Mouse (Mus musculus) hindbrain, embryonic 16.5 days (tissue): ENCODE data around the gene Wipi1. TPM values are rescaled to one million over a fixed set of nuclear protein-coding genes. Genes with fewer than 3 reads are reported as not detected.

ENCODE experiments used
- ATAC-seq: fragments of 200-750 bp; cut with Nextera tagmentation; 2 replicates; pipeline ENCODE4 v1.8.0; 2017; ENCODE audit warnings: moderate TSS enrichment, moderate library complexity
- H3K27ac ChIP-seq: fragments of 300-500 bp; sonication (generic); 2 replicates; pipeline ENCODE4 v1.5.1; 2014; ENCODE audit warnings: low read depth, mild to moderate bottlenecking, control low read depth, low read length, moderate library complexity
- H3K27me3 ChIP-seq: fragments of 300-500 bp; sonication (generic); replicated peaks from 2 replicates; pipeline ENCODE4 v1.6.1; 2014; ENCODE audit warnings: low read length; ENCODE audit not compliant: control insufficient read depth, insufficient read depth
- H3K36me3 ChIP-seq: fragments of 300-500 bp; sonication (generic); 2 replicates; pipeline ENCODE4 v1.6.1; 2014; ENCODE audit warnings: mild to moderate bottlenecking, low read length, moderate library complexity, mixed read lengths; ENCODE audit not compliant: control insufficient read depth, insufficient read depth
- H3K4me1 ChIP-seq: fragments of 300-500 bp; sonication (generic); 2 replicates; pipeline ENCODE4 v1.6.1; 2014; ENCODE audit warnings: low read depth, low read length; ENCODE audit not compliant: control insufficient read depth, insufficient read depth
- H3K4me2 ChIP-seq: fragments of 300-500 bp; sonication (generic); 2 replicates; pipeline ENCODE4 v1.6.1; 2014; ENCODE audit warnings: mild to moderate bottlenecking, low read length, control low read depth, moderate library complexity
- H3K4me3 ChIP-seq: fragments of 300-500 bp; sonication (generic); 2 replicates; pipeline ENCODE4 v1.5.1; 2014; ENCODE audit warnings: mild to moderate bottlenecking, low read length, control low read depth, moderate library complexity
- H3K9ac ChIP-seq: fragments of 300-500 bp; sonication (generic); 2 replicates; pipeline ENCODE4 v1.6.1; 2014; ENCODE audit warnings: low read depth, mild to moderate bottlenecking, control low read depth, low read length, moderate library complexity
- H3K9me3 ChIP-seq: fragments of 300-500 bp; sonication (generic); 2 replicates; pipeline ENCODE4 v1.6.1; 2014; ENCODE audit warnings: mild to moderate bottlenecking, low read length, moderate library complexity; ENCODE audit not compliant: control insufficient read depth
- WGBS: fragments of 180-500 bp; shearing (Covaris S2); extraction: QIAGEN DNeasy Blood & Tissue Kit; methylation state at CpG from one replicate; pipeline ENCODE4 v1.1.7; 2014; 5-methylcytosine and 5-hydroxymethylcytosine counted together
- polyA plus RNA-seq: library from polyadenylated mRNA; unstranded; fragments of >200 nt; fragmentation: Nextera tagmentation; extraction: Ambion mirVana; gene quantifications from 2 replicates; pipeline ENCODE4 v1.2.1, GENCODE M21; 2015

Gene Wipi1
- polyA plus RNA-seq, 1 experiment from 2014 or later = 18.9 TPM

DNA sequence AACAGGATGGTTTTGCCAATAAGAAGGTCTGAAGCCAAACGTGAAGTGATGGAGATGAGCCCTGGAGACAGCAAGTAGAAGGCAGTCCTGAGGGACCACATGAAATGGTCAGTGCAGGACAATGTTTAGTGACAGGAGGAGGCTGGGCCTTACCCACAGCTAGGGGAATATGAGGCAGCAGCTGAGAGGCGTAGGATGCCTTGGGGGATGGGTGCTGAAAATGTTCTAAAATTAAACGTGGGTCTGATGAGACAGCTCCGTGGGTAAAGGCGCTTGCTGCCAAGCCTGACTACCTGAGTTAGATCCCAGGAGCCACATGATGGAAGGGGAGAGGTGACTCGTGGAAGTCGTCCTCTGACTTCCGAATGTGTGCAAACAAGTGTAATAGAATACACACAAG, 21.8 kb downstream of the Wipi1 start:
- Histone ChIP-seq H3K27ac (no peak overlapping the region), H3K36me3 (no peaks in the 10 kb centered on the region), H3K4me3 (no peak overlapping the region), H3K4me2 (no peak overlapping the region), H3K9ac (no peak overlapping the region), H3K27me3 (no peaks in the 10 kb centered on the region), H3K9me3 (no peaks in the 10 kb centered on the region), H3K4me1 (no peaks in the 10 kb centered on the region)
- WGBS = 86% methylated on average over 8 of the region's 8 CpGs
- ATAC-seq = no peak

- no peak overlapping the region for H3K27ac ChIP-seq
- no peak overlapping the region for H3K4me3 ChIP-seq
- no peaks in the 10 kb centered on the region for H3K36me3 ChIP-seq
- H3K27me3 ChIP-seq = no peaks in the 10 kb centered on the region
- ATAC-seq = no peak
- no peak overlapping the region for H3K9ac ChIP-seq
- no peaks in the 10 kb centered on the region for H3K9me3 ChIP-seq
- H3K4me2 ChIP-seq = no peak overlapping the region
- no peaks in the 10 kb centered on the region for H3K4me1 ChIP-seq
- WGBS = 74% methylated on average over 15 of the region's 15 CpGs
Measured at GRCm38 (mm10) chr11:109587638-109588374, 24.0 kb downstream of the Wipi1 start.

DNA sequence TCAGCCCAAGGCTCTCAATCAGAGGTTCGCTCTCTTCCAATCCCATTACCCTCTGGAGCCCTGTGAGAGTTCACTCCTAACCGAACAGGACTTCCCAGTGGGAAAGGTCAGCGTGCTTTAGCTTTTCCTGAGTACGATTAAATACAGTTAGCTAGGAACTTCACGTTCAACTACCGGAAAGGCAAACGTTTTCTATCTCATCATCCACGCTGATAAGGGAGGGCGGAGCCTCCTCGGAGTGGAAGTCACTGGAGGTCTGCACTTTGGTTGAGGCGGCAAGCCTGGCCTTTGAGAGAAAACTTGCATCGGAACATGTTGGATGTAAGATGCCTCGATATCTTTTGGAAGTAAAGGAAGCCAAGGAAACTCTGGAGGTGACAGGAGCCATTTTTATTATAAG, 24.7 kb downstream of the Wipi1 start:
- Histone ChIP-seq H3K27ac (no peak overlapping the region), H3K4me1 (no peaks in the 10 kb centered on the region), H3K4me2 (no peak overlapping the region), H3K9me3 (no peaks in the 10 kb centered on the region), H3K4me3 (no peak overlapping the region), H3K9ac (no peak overlapping the region), H3K36me3 (no peaks in the 10 kb centered on the region), H3K27me3 (no peaks in the 10 kb centered on the region)
- ATAC-seq = no peak
- WGBS = 63% methylated on average over 13 of the region's 13 CpGs

DNA sequence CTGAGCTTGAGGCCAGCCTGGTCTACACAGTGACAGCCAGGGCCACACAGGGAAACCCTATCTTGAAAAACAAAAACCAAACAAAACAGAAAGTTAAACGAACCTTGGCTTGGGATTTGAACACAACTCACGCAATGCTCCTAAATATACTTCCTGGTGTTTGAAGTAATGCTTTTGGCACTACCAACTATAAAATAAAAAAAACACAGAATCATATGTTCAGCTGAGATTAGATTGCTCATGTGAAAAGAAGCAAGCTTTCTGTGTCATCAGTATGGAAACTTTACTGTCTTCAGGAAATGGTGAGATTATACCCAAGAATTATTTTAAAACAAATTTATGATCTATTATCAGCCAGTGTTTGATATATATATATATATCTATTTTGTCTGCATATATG, 25.3 kb downstream of the Wipi1 start:
- no peak for ATAC-seq
- H3K4me2 ChIP-seq = no peak overlapping the region
- H3K9ac ChIP-seq = no peak overlapping the region
- no peaks in the 10 kb centered on the region for H3K36me3 ChIP-seq
- no peaks in the 10 kb centered on the region for H3K27me3 ChIP-seq
- H3K9me3 ChIP-seq = no peaks in the 10 kb centered on the region
- 83% methylated on average over 2 of the region's 2 CpGs for WGBS
- no peak overlapping the region for H3K4me3 ChIP-seq
- no peaks in the 10 kb centered on the region for H3K4me1 ChIP-seq
- no peak overlapping the region for H3K27ac ChIP-seq

- Histone ChIP-seq H3K36me3 (no peaks in the 10 kb centered on the region), H3K4me2 (no peak overlapping the region), H3K9ac (no peak overlapping the region), H3K4me1 (no peaks in the 10 kb centered on the region), H3K27ac (no peak overlapping the region), H3K4me3 (no peak overlapping the region), H3K9me3 (no peaks in the 10 kb centered on the region), H3K27me3 (no peaks in the 10 kb centered on the region)
- peak; percentile 56; the same call in 1 of the 2 replicates for ATAC-seq
- WGBS = 46% methylated on average over 11 of the region's 11 CpGs
Measured at GRCm38 (mm10) chr11:109584843-109585713, 26.7 kb downstream of the Wipi1 start.

DNA sequence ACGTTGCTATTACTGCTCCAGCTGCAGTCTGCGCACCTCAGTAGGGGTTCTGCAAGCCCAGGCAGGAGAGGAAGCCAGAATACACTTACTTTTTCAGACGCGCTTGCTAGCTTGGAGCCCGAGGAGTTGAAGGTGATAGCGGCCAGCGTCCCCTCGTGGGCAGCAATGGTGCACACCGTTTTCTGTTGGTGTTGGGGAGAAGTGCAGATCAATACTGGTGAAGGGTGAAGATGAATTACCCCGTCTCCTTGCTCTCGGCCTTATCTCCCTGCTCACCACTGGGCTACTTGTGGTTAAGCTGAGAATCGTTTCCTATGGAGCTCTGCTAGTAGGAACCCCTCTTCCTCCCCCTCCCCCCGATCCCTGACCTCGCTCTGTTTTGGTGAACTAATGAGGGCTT, 27.8 kb downstream of the Wipi1 start:
- Histone ChIP-seq H3K9me3 (no peaks in the 10 kb centered on the region), H3K9ac (no peak overlapping the region), H3K4me3 (no peak overlapping the region), H3K27me3 (no peaks in the 10 kb centered on the region), H3K27ac (no peak overlapping the region), H3K36me3 (no peaks in the 10 kb centered on the region), H3K4me1 (no peaks in the 10 kb centered on the region), H3K4me2 (no peak overlapping the region)
- ATAC-seq = no peak
- 81% methylated on average over 14 of the region's 14 CpGs for WGBS

- no peak overlapping the region for H3K4me2 ChIP-seq
- H3K9me3 ChIP-seq = no peaks in the 10 kb centered on the region
- no peak overlapping the region for H3K4me3 ChIP-seq
- ATAC-seq = no peak
- no peaks in the 10 kb centered on the region for H3K36me3 ChIP-seq
- H3K4me1 ChIP-seq = no peaks in the 10 kb centered on the region
- 85% methylated on average over 9 of the region's 9 CpGs for WGBS
- H3K27ac ChIP-seq = no peak overlapping the region
- H3K27me3 ChIP-seq = no peaks in the 10 kb centered on the region
- H3K9ac ChIP-seq = no peak overlapping the region
Measured at GRCm38 (mm10) chr11:109579999-109580398, 31.8 kb downstream of the Wipi1 start.

DNA sequence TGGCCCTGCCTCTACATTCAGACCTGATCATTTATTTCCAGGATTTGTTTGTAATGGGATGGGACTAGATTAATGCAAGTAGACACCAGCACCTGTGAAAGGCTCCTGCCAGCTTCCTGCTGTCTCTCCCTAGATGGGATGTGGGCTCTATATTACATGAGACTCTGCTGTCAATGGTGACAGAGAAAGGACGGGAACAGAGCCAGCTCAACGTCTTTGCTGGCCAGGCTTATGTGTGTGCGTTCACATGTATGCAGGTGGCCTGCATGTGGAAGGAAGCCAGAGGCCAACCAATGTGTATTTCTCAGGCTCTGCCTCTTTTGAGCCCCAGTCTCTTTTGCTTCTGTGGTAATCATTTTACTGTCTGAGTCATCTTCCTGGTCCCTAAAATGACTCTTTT, 33.2 kb downstream of the Wipi1 start:
- 72% methylated on average over 3 of the region's 3 CpGs for WGBS
- H3K27me3 ChIP-seq = no peaks in the 10 kb centered on the region
- no peaks in the 10 kb centered on the region for H3K9me3 ChIP-seq
- H3K4me2 ChIP-seq = no peak overlapping the region
- H3K27ac ChIP-seq = no peak overlapping the region
- H3K36me3 ChIP-seq = no peaks in the 10 kb centered on the region
- no peaks in the 10 kb centered on the region for H3K4me1 ChIP-seq
- no peak for ATAC-seq
- H3K9ac ChIP-seq = no peak overlapping the region
- H3K4me3 ChIP-seq = no peak overlapping the region

GRCm38 (mm10) chr11:109575832-109576231, 35.9 kb downstream of the Wipi1 start:
- Histone ChIP-seq H3K4me1 (no peaks in the 10 kb centered on the region), H3K27ac (no peak overlapping the region), H3K4me3 (no peak overlapping the region), H3K27me3 (no peaks in the 10 kb centered on the region), H3K4me2 (no peak overlapping the region), H3K9me3 (no peaks in the 10 kb centered on the region), H3K9ac (no peak overlapping the region), H3K36me3 (no peaks in the 10 kb centered on the region)
- no peak for ATAC-seq
- WGBS = 75% methylated on average over 6 of the region's 6 CpGs
